Mouse (Mus musculus): ENCODE data around the gene Polrmt. TPM values are rescaled to one million over a fixed set of nuclear protein-coding genes. Genes with fewer than 3 reads are reported as not detected.
"Not testable (repeated sequence)": the region's sequence is repeated elsewhere in the genome, so short reads cannot be mapped to it uniquely, and the experiment has no call there.

Gene Polrmt
- polyA plus RNA-seq, 1 experiment from 2014 or later = 40.1 TPM

DNA sequence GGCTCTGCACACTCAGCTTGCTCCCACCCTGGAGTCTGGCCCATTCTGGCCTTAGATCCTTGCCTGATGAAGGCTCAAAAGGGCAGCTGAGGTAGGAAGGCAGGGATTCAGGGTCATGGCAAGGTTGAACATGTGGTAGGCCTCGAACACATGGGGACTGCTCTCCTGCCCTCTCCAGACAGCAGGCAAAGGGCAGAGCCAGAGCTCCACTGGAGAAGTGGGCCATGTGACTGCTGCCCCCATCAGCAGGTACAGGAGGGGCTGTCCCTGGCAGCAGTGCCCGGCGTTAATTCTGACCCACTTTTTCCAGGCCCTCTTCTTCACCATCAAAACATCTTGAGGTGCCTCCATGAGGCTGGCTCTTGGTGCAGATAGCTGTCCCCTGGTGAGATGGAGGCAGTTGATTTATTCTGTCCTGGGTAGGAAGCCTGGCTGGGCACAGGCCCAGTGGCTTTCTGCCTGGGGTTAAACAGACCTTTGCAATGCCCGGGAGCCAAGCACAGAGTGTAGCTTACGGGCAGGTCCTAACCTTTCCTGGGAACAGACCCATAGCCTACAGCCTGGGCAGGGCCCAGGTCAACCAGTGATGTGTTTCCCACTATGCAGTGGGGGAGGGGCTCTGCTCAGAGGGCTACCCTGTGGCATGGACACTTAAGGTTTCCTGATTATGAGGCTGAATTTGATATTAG, 39.8 kb downstream of the Polrmt start:
- peaks cover 44% of the 10 kb centered on the region for H3K36me3 ChIP-seq (ENCODE audit: control insufficient read depth, insufficient read depth, low read length)

DNA sequence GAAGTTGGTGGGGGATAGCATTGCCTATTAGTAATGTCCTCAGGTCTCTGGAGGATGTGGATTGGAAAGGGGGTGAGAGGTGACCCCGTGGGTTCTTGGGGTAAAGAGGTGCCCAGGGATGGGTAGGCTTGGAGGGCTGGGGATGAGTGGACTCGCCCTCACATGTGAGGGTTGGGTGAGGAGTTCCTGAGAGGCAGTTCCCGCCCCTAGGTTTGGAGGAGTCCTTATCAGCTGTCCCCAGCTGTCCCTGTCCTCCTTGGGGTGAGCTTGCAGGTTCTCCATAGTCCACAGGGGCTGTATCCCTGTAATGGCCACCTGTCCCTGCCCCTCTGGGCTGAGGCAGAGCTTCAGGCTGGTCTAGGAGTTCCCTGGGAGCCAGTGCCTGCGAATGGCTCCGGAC, 40.4 kb downstream of the Polrmt start:
- Histone ChIP-seq H3K36me3 (ENCODE audit: control insufficient read depth, insufficient read depth, low read length) (peaks cover 38% of the 10 kb centered on the region), H3K27me3 (replicated peaks; ENCODE audit: control insufficient read depth, insufficient read depth, low read length) (no peaks in the 10 kb centered on the region), H3K4me1 (replicated peaks; ENCODE audit: control insufficient read depth, insufficient read depth, low read length) (peaks cover 30% of the 10 kb centered on the region), H3K9ac (ENCODE audit: low read length) (peak overlapping the region; percentile 94), H3K9me3 (ENCODE audit: control insufficient read depth, low read length) (no peaks in the 10 kb centered on the region), H3K27ac (ENCODE audit: low read depth) (no peak overlapping the region), H3K4me2 (ENCODE audit: low read length) (peak overlapping the region; percentile 98), H3K4me3 (ENCODE audit: low read depth, low read length) (peak overlapping the region; percentile 81)
- WGBS = 77% methylated on average over 5 of the region's 5 CpGs
- DNase-seq (ENCODE audit: low spot score) (no peak), ATAC-seq (replicated peaks; ENCODE audit: low FRiP score, low TSS enrichment, low read depth) (no peak)

More for the DNA sequence above, 39.8 kb downstream of the Polrmt start:
- H3K4me2 ChIP-seq (ENCODE audit: low read length) = peak overlapping the region; percentile 98
- no peak overlapping the region for H3K27ac ChIP-seq (ENCODE audit: low read depth)
- no peaks in the 10 kb centered on the region for H3K27me3 ChIP-seq (replicated peaks; ENCODE audit: control insufficient read depth, insufficient read depth, low read length)
- no peak overlapping the region for H3K4me3 ChIP-seq (ENCODE audit: low read depth, low read length)
- H3K9me3 ChIP-seq (ENCODE audit: control insufficient read depth, low read length) = no peaks in the 10 kb centered on the region
- peaks cover 25% of the 10 kb centered on the region for H3K4me1 ChIP-seq (replicated peaks; ENCODE audit: control insufficient read depth, insufficient read depth, low read length)
- no peak for DNase-seq (ENCODE audit: low spot score)
- ATAC-seq (replicated peaks; ENCODE audit: low FRiP score, low TSS enrichment, low read depth) = no peak
- WGBS = 74% methylated on average over 5 of the region's 5 CpGs
- H3K9ac ChIP-seq (ENCODE audit: low read length) = peak overlapping the region; percentile 0; the same call in 1 of the 2 replicates

DNA sequence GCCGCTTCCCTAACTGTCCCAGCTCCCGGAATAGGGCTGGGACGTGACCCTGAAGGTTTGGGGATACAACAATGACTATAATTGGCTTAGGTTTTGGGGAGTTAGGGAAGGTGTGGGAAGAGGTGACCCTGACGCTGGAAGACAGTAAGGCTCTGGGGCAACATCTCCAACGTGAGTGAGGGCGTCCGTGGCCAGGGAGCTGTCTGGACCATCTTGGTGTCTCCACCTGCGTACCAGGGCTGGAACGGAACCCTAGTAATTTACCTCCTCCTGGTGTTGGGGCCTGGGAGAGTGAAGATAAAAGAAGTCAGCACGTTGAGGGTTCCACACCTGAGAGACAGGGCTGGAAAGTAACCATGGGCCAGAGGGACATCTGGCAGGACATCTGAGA, 41.4 kb downstream of the Polrmt start:
- H3K27me3 ChIP-seq (replicated peaks; ENCODE audit: control insufficient read depth, insufficient read depth, low read length) = no peaks in the 10 kb centered on the region
- peak overlapping the region; percentile 81 for H3K4me3 ChIP-seq (ENCODE audit: low read depth, low read length)
- peaks cover 31% of the 10 kb centered on the region for H3K4me1 ChIP-seq (replicated peaks; ENCODE audit: control insufficient read depth, insufficient read depth, low read length)
- H3K4me2 ChIP-seq (ENCODE audit: low read length) = peak overlapping the region; percentile 98
- DNase-seq (ENCODE audit: low spot score) (no peak), ATAC-seq (replicated peaks; ENCODE audit: low FRiP score, low TSS enrichment, low read depth) (no peak)
- WGBS = 4% methylated on average over 10 of the region's 10 CpGs
- H3K27ac ChIP-seq (ENCODE audit: low read depth) = peak overlapping the region; percentile 75; the same call in 1 of the 2 replicates
- peaks cover 28% of the 10 kb centered on the region for H3K36me3 ChIP-seq (ENCODE audit: control insufficient read depth, insufficient read depth, low read length)
- no peaks in the 10 kb centered on the region for H3K9me3 ChIP-seq (ENCODE audit: control insufficient read depth, low read length)
- peak overlapping the region; percentile 94 for H3K9ac ChIP-seq (ENCODE audit: low read length)

DNA sequence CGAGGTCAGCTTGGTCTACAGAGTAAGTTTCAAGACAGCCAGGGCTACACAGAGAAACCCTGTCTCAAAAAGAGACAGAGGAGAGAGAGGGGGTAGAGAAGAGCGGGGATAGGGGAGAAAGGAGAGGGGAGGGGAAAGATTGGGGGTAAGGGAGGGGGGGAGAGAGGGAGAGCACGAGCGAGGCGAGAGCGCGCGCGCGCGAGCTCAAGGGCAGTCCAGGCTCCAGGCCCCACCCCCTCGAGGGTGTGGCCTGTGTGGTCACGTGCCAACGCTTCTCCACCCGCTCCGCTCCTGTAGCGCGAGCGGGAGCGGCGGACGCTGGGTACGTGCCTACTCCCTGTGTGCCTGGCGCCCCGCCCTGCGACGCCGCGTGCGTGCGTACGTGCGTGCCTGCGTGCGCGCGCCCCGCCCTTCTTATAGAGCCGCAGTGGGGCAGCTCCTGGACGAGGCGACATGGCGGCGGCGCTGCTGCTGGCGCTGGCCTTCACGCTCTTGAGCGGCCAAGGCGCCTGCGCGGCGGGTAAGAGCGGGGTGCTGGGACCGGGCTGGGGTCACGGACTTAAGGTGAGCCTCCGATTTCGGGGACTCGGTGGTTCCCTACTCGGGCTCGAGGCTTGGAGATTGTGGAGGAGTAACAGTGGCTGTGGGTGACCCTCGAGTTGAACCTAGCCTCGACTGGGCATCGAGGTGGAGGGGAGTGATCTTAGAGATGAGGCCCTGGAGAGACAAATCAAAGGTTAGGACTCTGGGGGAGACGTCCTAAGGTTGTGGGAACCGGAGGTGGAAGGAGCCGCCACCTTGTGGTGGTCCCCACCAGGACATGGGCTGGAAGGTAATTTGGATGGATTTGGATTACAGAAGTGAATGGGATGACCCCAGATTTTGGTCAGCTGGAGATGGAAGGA, 42.1 kb downstream of the Polrmt start, which contains the start of gene Bsg:
TSS of gene Bsg (plus strand) at position 427 of the 905 bp plus-strand sequence.
- DNase-seq (ENCODE audit: low spot score) = peak; percentile 97
- peak within 1 kb of the TSS; percentile 98 for H3K4me2 ChIP-seq (ENCODE audit: low read length)
- no peaks in the 10 kb centered on the region for H3K27me3 ChIP-seq (replicated peaks; ENCODE audit: control insufficient read depth, insufficient read depth, low read length)
- H3K36me3 ChIP-seq (ENCODE audit: control insufficient read depth, insufficient read depth, low read length) = peaks cover 22% of the 10 kb centered on the region
- peak; percentile 93 for ATAC-seq (replicated peaks; ENCODE audit: low FRiP score, low TSS enrichment, low read depth)
- WGBS = under 1% methylated on average over 64 of the region's 65 CpGs
- H3K27ac ChIP-seq (ENCODE audit: low read depth) = peak within 1 kb of the TSS; percentile 75; the same call in 1 of the 2 replicates
- H3K4me3 ChIP-seq (ENCODE audit: low read depth, low read length) = peak within 1 kb of the TSS; percentile 81
- peaks cover 31% of the 10 kb centered on the region for H3K4me1 ChIP-seq (replicated peaks; ENCODE audit: control insufficient read depth, insufficient read depth, low read length)
- H3K9me3 ChIP-seq (ENCODE audit: control insufficient read depth, low read length) = no peaks in the 10 kb centered on the region
- peak within 1 kb of the TSS; percentile 94 for H3K9ac ChIP-seq (ENCODE audit: low read length)

DNA sequence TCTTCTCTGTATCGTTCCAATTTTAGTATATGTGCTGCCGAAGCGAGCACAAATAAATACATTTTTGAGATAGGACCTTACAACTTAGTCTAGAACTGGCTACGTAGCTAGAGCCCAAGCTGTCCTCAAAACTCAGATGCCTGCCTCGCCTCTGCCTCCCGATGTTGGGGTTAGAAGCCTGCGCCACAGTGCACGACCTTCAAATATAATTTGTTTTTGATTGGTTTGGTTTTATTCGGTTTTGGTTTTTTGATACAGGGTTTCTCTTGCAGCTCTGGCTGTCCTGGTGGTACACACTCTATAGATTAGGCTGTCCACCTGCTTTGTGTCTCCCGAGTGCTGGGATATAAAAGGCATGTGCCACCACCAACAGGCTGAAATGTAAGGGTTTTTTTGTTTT, 42.8 kb downstream of the Polrmt start:
- Histone ChIP-seq H3K27ac (ENCODE audit: low read depth) (no peak overlapping the region), H3K9ac (ENCODE audit: low read length) (peak overlapping the region; percentile 94; the same call in 1 of the 2 replicates), H3K27me3 (replicated peaks; ENCODE audit: control insufficient read depth, insufficient read depth, low read length) (no peaks in the 10 kb centered on the region), H3K4me1 (replicated peaks; ENCODE audit: control insufficient read depth, insufficient read depth, low read length) (peaks cover 31% of the 10 kb centered on the region), H3K36me3 (ENCODE audit: control insufficient read depth, insufficient read depth, low read length) (peaks cover 14% of the 10 kb centered on the region), H3K4me3 (ENCODE audit: low read depth, low read length) (peak overlapping the region; percentile 81), H3K9me3 (ENCODE audit: control insufficient read depth, low read length) (no peaks in the 10 kb centered on the region), H3K4me2 (ENCODE audit: low read length) (peak overlapping the region; percentile 98)
- ATAC-seq (replicated peaks; ENCODE audit: low FRiP score, low TSS enrichment, low read depth) = 0 out of 2 replicates have a peak, but pooled peaks have one; percentile 1
- WGBS = 75% methylated on average over 10 of the region's 10 CpGs
- no peak for DNase-seq (ENCODE audit: low spot score)

DNA sequence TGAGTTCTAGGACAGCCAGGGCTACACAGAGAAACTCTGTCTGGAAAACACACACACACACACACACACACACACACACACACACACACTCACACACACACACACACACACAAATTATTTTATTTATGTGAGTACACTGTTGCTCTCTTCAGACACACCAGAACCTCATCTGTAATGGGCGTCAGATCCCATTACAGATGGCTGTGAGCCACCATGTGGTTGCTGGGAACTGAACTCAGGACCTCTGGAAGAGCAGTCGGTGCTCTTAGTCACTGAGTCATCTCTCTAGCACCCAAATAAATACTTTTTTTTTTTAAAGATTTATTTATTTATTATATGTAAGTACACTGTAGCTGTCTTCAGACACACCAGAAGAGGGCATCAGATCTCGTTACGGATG, 43.4 kb downstream of the Polrmt start:
- Histone ChIP-seq H3K36me3 (ENCODE audit: control insufficient read depth, insufficient read depth, low read length) (peaks cover 13% of the 10 kb centered on the region; the same call in 1 of the 2 replicates), H3K4me1 (replicated peaks; ENCODE audit: control insufficient read depth, insufficient read depth, low read length) (peaks cover 31% of the 10 kb centered on the region)
- H3K27ac ChIP-seq (ENCODE audit: low read depth); H3K9me3 ChIP-seq (ENCODE audit: control insufficient read depth, low read length); H3K4me3 ChIP-seq (ENCODE audit: low read depth, low read length); ATAC-seq (replicated peaks; ENCODE audit: low FRiP score, low TSS enrichment, low read depth); H3K9ac ChIP-seq (ENCODE audit: low read length); DNase-seq (ENCODE audit: low spot score); H3K27me3 ChIP-seq (replicated peaks; ENCODE audit: control insufficient read depth, insufficient read depth, low read length); H3K4me2 ChIP-seq (ENCODE audit: low read length): not testable (repeated sequence)
- 90% methylated on average over 2 of the region's 4 CpGs for WGBS

DNA sequence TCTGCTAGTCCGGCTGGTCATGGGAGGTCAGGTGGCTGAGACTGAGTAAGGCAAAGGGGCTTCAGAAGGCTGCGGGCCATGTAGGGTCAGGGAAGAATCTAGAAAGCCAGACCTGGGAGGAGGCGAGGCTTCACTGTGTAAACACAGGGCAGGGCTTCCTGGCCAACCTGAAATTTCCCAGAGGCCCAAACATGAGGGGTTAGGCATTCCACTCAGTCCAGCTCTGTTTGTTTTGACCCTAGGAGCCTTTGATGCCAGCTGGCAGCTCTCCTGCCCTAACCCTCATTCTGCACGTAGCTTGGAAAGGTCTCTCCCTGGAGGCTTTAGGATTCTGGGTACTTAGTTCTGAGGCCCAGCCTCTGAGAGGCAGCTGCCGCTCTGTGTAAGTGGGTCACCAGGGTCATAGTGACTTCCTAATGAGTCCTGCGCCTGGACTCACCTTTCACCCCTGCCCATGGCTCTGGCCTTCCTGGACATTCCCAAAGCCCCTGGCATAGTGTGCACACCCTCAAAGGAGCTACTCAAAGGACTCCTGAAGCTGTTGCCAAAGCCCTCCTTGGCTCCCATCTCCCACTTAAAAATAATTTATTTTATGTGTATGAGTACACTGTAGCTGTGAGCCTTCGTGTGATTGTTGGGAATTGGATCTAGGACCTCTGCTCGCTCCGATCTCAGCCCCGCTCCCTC, 44.8 kb downstream of the Polrmt start:
- Histone ChIP-seq H3K4me3 (ENCODE audit: low read depth, low read length) (no peak overlapping the region), H3K27me3 (replicated peaks; ENCODE audit: control insufficient read depth, insufficient read depth, low read length) (no peaks in the 10 kb centered on the region), H3K27ac (ENCODE audit: low read depth) (peak overlapping the region; percentile 33; the same call in 1 of the 2 replicates), H3K9me3 (ENCODE audit: control insufficient read depth, low read length) (no peaks in the 10 kb centered on the region), H3K9ac (ENCODE audit: low read length) (no peak overlapping the region), H3K4me2 (ENCODE audit: low read length) (no peak overlapping the region), H3K4me1 (replicated peaks; ENCODE audit: control insufficient read depth, insufficient read depth, low read length) (peaks cover 28% of the 10 kb centered on the region), H3K36me3 (ENCODE audit: control insufficient read depth, insufficient read depth, low read length) (peaks cover 2% of the 10 kb centered on the region; the same call in 1 of the 2 replicates)
- DNase-seq (ENCODE audit: low spot score) = no peak
- ATAC-seq (replicated peaks; ENCODE audit: low FRiP score, low TSS enrichment, low read depth) = no peak
- 32% methylated on average over 10 of the region's 10 CpGs for WGBS

DNA sequence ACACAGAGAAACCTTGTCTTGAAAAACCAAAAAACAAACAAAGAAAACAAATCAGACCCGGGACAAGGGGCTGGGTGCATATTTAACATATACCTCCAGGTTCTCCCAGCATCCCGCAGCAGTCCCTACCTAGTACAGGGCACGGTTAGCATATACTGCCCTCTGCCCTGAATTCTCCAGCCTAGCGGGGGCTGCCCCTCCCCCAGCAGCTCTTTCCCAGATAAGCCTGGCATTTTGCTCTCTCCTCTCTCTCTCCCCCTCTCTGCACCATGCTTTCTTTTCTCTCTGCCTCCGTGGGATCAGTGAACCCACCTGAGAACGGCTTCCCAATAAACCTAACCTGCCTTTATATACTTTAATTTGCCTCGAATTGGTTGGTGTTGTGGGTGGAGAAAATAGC, 45.7 kb downstream of the Polrmt start:
- H3K9ac ChIP-seq (ENCODE audit: low read length) = no peak overlapping the region
- no peaks in the 10 kb centered on the region for H3K36me3 ChIP-seq (ENCODE audit: control insufficient read depth, insufficient read depth, low read length)
- peaks cover 22% of the 10 kb centered on the region for H3K4me1 ChIP-seq (replicated peaks; ENCODE audit: control insufficient read depth, insufficient read depth, low read length)
- no peak overlapping the region for H3K4me2 ChIP-seq (ENCODE audit: low read length)
- 34% methylated on average over 7 of the region's 7 CpGs for WGBS
- no peak for ATAC-seq (replicated peaks; ENCODE audit: low FRiP score, low TSS enrichment, low read depth)
- no peak for DNase-seq (ENCODE audit: low spot score)
- H3K27ac ChIP-seq (ENCODE audit: low read depth) = peak overlapping the region; percentile 10; the same call in 1 of the 2 replicates
- no peaks in the 10 kb centered on the region for H3K9me3 ChIP-seq (ENCODE audit: control insufficient read depth, low read length)
- no peak overlapping the region for H3K4me3 ChIP-seq (ENCODE audit: low read depth, low read length)
- H3K27me3 ChIP-seq (replicated peaks; ENCODE audit: control insufficient read depth, insufficient read depth, low read length) = no peaks in the 10 kb centered on the region

Data from intestine, embryonic 14.5 days (tissue).